Mouse (Mus musculus): ENCODE results near the gene A2ml1. TPM values are rescaled to one million over a fixed set of nuclear protein-coding genes. Genes with fewer than 3 reads are reported as not detected.

Gene A2ml1
- total RNA-seq, 2 experiments from 2014 or later: 14.7 to 15.6 TPM

DNA sequence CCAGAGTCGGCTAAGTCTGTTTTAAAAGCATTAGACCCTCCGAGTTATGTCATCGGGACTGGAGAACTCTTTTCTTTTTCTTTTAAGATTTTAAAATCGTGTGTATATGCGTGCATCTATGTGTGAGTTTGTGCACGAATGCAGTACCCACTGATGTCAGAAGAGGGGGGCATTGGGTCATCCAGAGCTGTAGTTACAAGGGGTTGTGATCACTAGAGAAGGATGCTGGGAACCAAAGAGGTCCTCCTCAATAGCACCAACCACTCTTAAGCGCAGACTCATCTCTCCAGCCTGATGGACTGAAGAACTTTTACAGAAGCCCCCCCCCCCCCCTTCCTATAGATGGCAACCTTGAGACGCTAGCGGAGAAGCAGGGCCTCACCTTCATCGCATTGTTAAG lies 91.3 kb downstream of the A2ml1 start:
- DNase-seq (ENCODE audit: low spot score in 2 of 2): no peak
- intact Hi-C loops (cut with DNase I): no loop called here

Other genes starting within 250 kb of the A2ml1 start
- gene Tulp3, start 225.8 kb downstream of the A2ml1 start, total RNA-seq (2021): 10 to 100 TPM; 16.2 to 22.1 TPM
- gene Rhno1, start 218.7 kb downstream of the A2ml1 start, total RNA-seq (2021): 10 to 100 TPM; 15.7 to 17.2 TPM
- 1 to 10 TPM; 1.3 to 2.1 TPM for gene Foxm1, start 218.6 kb downstream of the A2ml1 start, total RNA-seq (2021)
- gene Tex52, start 206.2 kb downstream of the A2ml1 start, total RNA-seq (2021): under 1 TPM; 0.64 to 0.82 TPM
- gene Gm44596, start 206.1 kb downstream of the A2ml1 start, total RNA-seq (2021): not detected
- 1 to 10 TPM; 9.9 to 10.0 TPM for gene Nrip2, start 182.3 kb downstream of the A2ml1 start, total RNA-seq (2021)
- gene Itfg2, start 156.7 kb downstream of the A2ml1 start, total RNA-seq (2021): 10 to 100 TPM; 25.0 to 30.9 TPM
- 100 to 1,000 TPM; 117 to 119 TPM for gene Fkbp4, start 142.9 kb downstream of the A2ml1 start, total RNA-seq (2021)
- gene Pzp, start 54.9 kb downstream of the A2ml1 start, total RNA-seq (2021): not detected
- not detected for gene Klrb1a, start 41.9 kb upstream of the A2ml1 start, total RNA-seq (2021)
- under 1 TPM in 1 of 2 experiments, not detected in 1; 0.46 TPM for gene Clec2h, start 80.8 kb upstream of the A2ml1 start, total RNA-seq (2021)
- gene Klrb1, start 141.5 kb upstream of the A2ml1 start, total RNA-seq (2021): not detected
- gene Klrb1c, start 207.6 kb upstream of the A2ml1 start, total RNA-seq (2021): not detected
- gene Gm44511, start 244.7 kb upstream of the A2ml1 start, total RNA-seq (2021): not detected
- gene Klrb1b, start 244.7 kb upstream of the A2ml1 start, total RNA-seq (2021): not detected

Measured in left cerebral cortex, postnatal 25 days (tissue).